Mouse (Mus musculus): Measurements from ENCODE around the gene Crybb3. TPM values are rescaled to one million over a fixed set of nuclear protein-coding genes. Genes with fewer than 3 reads are reported as not detected.

Gene Crybb3
- polyA plus RNA-seq, 1 experiment from 2014 or later: not detected

- Histone ChIP-seq H3K36me3 (peaks cover under 1% of the 10 kb centered on the region; the same call in 1 of the 2 replicates), H3K27ac (no peak overlapping the region), H3K4me2 (no peak overlapping the region), H3K9ac (no peak overlapping the region), H3K4me3 (no peak overlapping the region), H3K9me3 (replicated peaks) (no peaks in the 10 kb centered on the region), H3K27me3 (replicated peaks) (no peaks in the 10 kb centered on the region), H3K4me1 (no peaks in the 10 kb centered on the region)
- 83% methylated on average over 11 of the region's 11 CpGs for WGBS (ENCODE audit: insufficient replicate concordance)
- ATAC-seq: no peak
These were observed 19.0 kb upstream of the Crybb3 start for GRCm38 (mm10) chr5:113100422-113100821.

GRCm38 (mm10) chr5:113099546-113099945, 18.2 kb upstream of the Crybb3 start:
- Histone ChIP-seq H3K27me3 (replicated peaks) (no peaks in the 10 kb centered on the region), H3K9ac (no peak overlapping the region), H3K27ac (no peak overlapping the region), H3K4me3 (no peak overlapping the region), H3K9me3 (replicated peaks) (no peaks in the 10 kb centered on the region), H3K4me1 (no peaks in the 10 kb centered on the region), H3K36me3 (peaks cover 3% of the 10 kb centered on the region; the same call in 1 of the 2 replicates), H3K4me2 (no peak overlapping the region)
- 12% methylated on average over 1 of the region's 1 CpGs for WGBS (ENCODE audit: insufficient replicate concordance)
- no peak for ATAC-seq

GRCm38 (mm10) chr5:113097551-113097950, 16.2 kb upstream of the Crybb3 start:
- no peak overlapping the region for H3K4me3 ChIP-seq
- no peak for ATAC-seq
- no peak overlapping the region for H3K9ac ChIP-seq
- peaks cover 3% of the 10 kb centered on the region for H3K36me3 ChIP-seq
- no peaks in the 10 kb centered on the region for H3K27me3 ChIP-seq (replicated peaks)
- no peaks in the 10 kb centered on the region for H3K4me1 ChIP-seq
- H3K4me2 ChIP-seq: no peak overlapping the region
- WGBS (ENCODE audit: insufficient replicate concordance): 81% methylated on average over 17 of the region's 17 CpGs
- no peaks in the 10 kb centered on the region for H3K9me3 ChIP-seq (replicated peaks)
- H3K27ac ChIP-seq: no peak overlapping the region

GRCm38 (mm10) chr5:113095456-113095855, 14.1 kb upstream of the Crybb3 start:
- no peak overlapping the region for H3K4me3 ChIP-seq
- peaks cover 14% of the 10 kb centered on the region for H3K36me3 ChIP-seq
- H3K9ac ChIP-seq: no peak overlapping the region
- no peaks in the 10 kb centered on the region for H3K4me1 ChIP-seq
- no peak for ATAC-seq
- no peak overlapping the region for H3K27ac ChIP-seq
- no peak overlapping the region for H3K4me2 ChIP-seq
- H3K27me3 ChIP-seq (replicated peaks): no peaks in the 10 kb centered on the region
- 81% methylated on average over 18 of the region's 18 CpGs for WGBS (ENCODE audit: insufficient replicate concordance)
- H3K9me3 ChIP-seq (replicated peaks): no peaks in the 10 kb centered on the region

- Histone ChIP-seq H3K4me2 (no peak overlapping the region), H3K4me3 (no peak overlapping the region), H3K9me3 (replicated peaks) (no peaks in the 10 kb centered on the region), H3K36me3 (peaks cover 16% of the 10 kb centered on the region), H3K27me3 (replicated peaks) (no peaks in the 10 kb centered on the region; the same call in 1 of the 2 replicates), H3K4me1 (no peaks in the 10 kb centered on the region), H3K9ac (no peak overlapping the region), H3K27ac (no peak overlapping the region)
- 66% methylated on average over 7 of the region's 7 CpGs for WGBS (ENCODE audit: insufficient replicate concordance)
- no peak for ATAC-seq
These were observed 11.0 kb upstream of the Crybb3 start for GRCm38 (mm10) chr5:113092406-113092805.

- H3K4me3 ChIP-seq: no peak overlapping the region
- no peaks in the 10 kb centered on the region for H3K4me1 ChIP-seq
- 58% methylated on average over 5 of the region's 5 CpGs for WGBS (ENCODE audit: insufficient replicate concordance)
- H3K27me3 ChIP-seq (replicated peaks): no peaks in the 10 kb centered on the region; the same call in 1 of the 2 replicates
- no peaks in the 10 kb centered on the region for H3K9me3 ChIP-seq (replicated peaks)
- no peak overlapping the region for H3K4me2 ChIP-seq
- H3K27ac ChIP-seq: no peak overlapping the region
- no peak for ATAC-seq
- H3K36me3 ChIP-seq: peaks cover 16% of the 10 kb centered on the region
- no peak overlapping the region for H3K9ac ChIP-seq
These were observed 9.8 kb upstream of the Crybb3 start for GRCm38 (mm10) chr5:113091162-113091561.

- no peak overlapping the region for H3K4me2 ChIP-seq
- no peak overlapping the region for H3K4me3 ChIP-seq
- no peaks in the 10 kb centered on the region for H3K9me3 ChIP-seq (replicated peaks)
- no peaks in the 10 kb centered on the region for H3K4me1 ChIP-seq
- 70% methylated on average over 11 of the region's 11 CpGs for WGBS (ENCODE audit: insufficient replicate concordance)
- no peaks in the 10 kb centered on the region; the same call in 1 of the 2 replicates for H3K27me3 ChIP-seq (replicated peaks)
- no peak for ATAC-seq
- H3K36me3 ChIP-seq: peaks cover 16% of the 10 kb centered on the region
- H3K9ac ChIP-seq: no peak overlapping the region
- no peak overlapping the region for H3K27ac ChIP-seq
These were observed 9.4 kb upstream of the Crybb3 start for GRCm38 (mm10) chr5:113090750-113091149.

- Histone ChIP-seq H3K4me2 (no peak overlapping the region), H3K27me3 (replicated peaks) (no peaks in the 10 kb centered on the region; the same call in 1 of the 2 replicates), H3K4me1 (no peaks in the 10 kb centered on the region), H3K36me3 (peaks cover 13% of the 10 kb centered on the region), H3K4me3 (no peak overlapping the region), H3K9ac (no peak overlapping the region), H3K9me3 (replicated peaks) (no peaks in the 10 kb centered on the region), H3K27ac (no peak overlapping the region)
- no peak for ATAC-seq
- 81% methylated on average over 24 of the region's 24 CpGs for WGBS (ENCODE audit: insufficient replicate concordance)
These were observed 8.8 kb upstream of the Crybb3 start for GRCm38 (mm10) chr5:113090077-113090690.

GRCm38 (mm10) chr5:113087465-113087864, 6.1 kb upstream of the Crybb3 start:
- Histone ChIP-seq H3K4me3 (no peak overlapping the region), H3K9me3 (replicated peaks) (no peaks in the 10 kb centered on the region), H3K4me2 (no peak overlapping the region), H3K36me3 (peaks cover 13% of the 10 kb centered on the region), H3K9ac (no peak overlapping the region), H3K4me1 (no peaks in the 10 kb centered on the region), H3K27me3 (replicated peaks) (no peaks in the 10 kb centered on the region; the same call in 1 of the 2 replicates), H3K27ac (no peak overlapping the region)
- 69% methylated on average over 1 of the region's 2 CpGs for WGBS (ENCODE audit: insufficient replicate concordance)
- ATAC-seq: no peak

- Histone ChIP-seq H3K4me1 (no peaks in the 10 kb centered on the region), H3K36me3 (peaks cover 13% of the 10 kb centered on the region), H3K4me3 (no peak overlapping the region), H3K4me2 (no peak overlapping the region), H3K9ac (no peak overlapping the region), H3K27ac (no peak overlapping the region), H3K9me3 (replicated peaks) (no peaks in the 10 kb centered on the region), H3K27me3 (replicated peaks) (no peaks in the 10 kb centered on the region; the same call in 1 of the 2 replicates)
- ATAC-seq: no peak
- 55% methylated on average over 4 of the region's 4 CpGs for WGBS (ENCODE audit: insufficient replicate concordance)
These were observed 5.6 kb upstream of the Crybb3 start for GRCm38 (mm10) chr5:113086990-113087389.

GRCm38 (mm10) chr5:113086439-113086838, 5.1 kb upstream of the Crybb3 start:
- WGBS (ENCODE audit: insufficient replicate concordance): 78% methylated on average over 12 of the region's 12 CpGs
- no peaks in the 10 kb centered on the region for H3K4me1 ChIP-seq

GRCm38 (mm10) chr5:113085931-113086330, 4.5 kb upstream of the Crybb3 start:
- ATAC-seq: no peak
- WGBS (ENCODE audit: insufficient replicate concordance): 46% methylated on average over 2 of the region's 2 CpGs
- Histone ChIP-seq H3K4me3 (no peak overlapping the region), H3K27ac (no peak overlapping the region), H3K9ac (no peak overlapping the region), H3K4me2 (no peak overlapping the region), H3K36me3 (peaks cover 7% of the 10 kb centered on the region), H3K9me3 (replicated peaks) (no peaks in the 10 kb centered on the region), H3K4me1 (no peaks in the 10 kb centered on the region), H3K27me3 (replicated peaks) (no peaks in the 10 kb centered on the region; the same call in 1 of the 2 replicates)

More at GRCm38 (mm10) chr5:113086439-113086838, 5.1 kb upstream of the Crybb3 start:
- no peaks in the 10 kb centered on the region for H3K9me3 ChIP-seq (replicated peaks)
- no peak overlapping the region for H3K4me2 ChIP-seq
- no peak for ATAC-seq
- peaks cover 12% of the 10 kb centered on the region for H3K36me3 ChIP-seq
- H3K27ac ChIP-seq: no peak overlapping the region
- H3K4me3 ChIP-seq: no peak overlapping the region
- no peak overlapping the region for H3K9ac ChIP-seq
- no peaks in the 10 kb centered on the region; the same call in 1 of the 2 replicates for H3K27me3 ChIP-seq (replicated peaks)

- Histone ChIP-seq H3K4me2 (no peak overlapping the region), H3K27me3 (replicated peaks) (no peaks in the 10 kb centered on the region; the same call in 1 of the 2 replicates), H3K9me3 (replicated peaks) (no peaks in the 10 kb centered on the region), H3K4me3 (no peak overlapping the region), H3K27ac (no peak overlapping the region), H3K36me3 (no peaks in the 10 kb centered on the region), H3K4me1 (no peaks in the 10 kb centered on the region), H3K9ac (no peak overlapping the region)
- 72% methylated on average over 2 of the region's 2 CpGs for WGBS (ENCODE audit: insufficient replicate concordance)
- no peak for ATAC-seq
These were observed 2.9 kb upstream of the Crybb3 start for GRCm38 (mm10) chr5:113084309-113084708.
